ENCODE assay signal across 8 mouse cellular contexts in the genomic region with DNA sequence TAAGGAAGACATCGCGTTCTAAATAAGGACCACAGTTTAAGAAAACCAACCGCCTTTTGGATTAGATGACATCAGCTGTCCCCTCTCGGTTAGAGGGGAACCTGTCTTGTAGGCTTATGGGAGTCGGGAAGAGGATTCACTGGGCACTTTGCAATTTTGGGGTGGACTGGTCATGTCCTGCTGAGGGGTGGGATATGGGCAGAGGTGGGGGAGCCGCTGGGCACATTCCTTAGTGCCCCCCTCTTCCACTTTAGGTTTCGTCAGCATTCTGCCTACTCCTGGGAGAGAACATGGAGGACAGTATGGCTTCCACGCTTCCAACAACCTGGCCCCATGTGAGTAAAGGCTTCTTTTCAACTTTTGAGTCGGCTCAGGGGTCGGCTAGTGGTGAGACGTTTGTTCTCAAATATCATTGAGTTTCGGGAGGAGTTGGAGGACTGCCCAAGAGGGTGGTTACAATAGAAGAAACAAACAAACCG. TPM values are rescaled to one million over a fixed set of nuclear protein-coding genes. Genes with fewer than 3 reads are reported as not detected.
A peak's percentile ranks its signal among the peaks of the same experiment; 100 is the strongest.
DNase-seq lines count a peak whose midpoint lies in the region; ATAC-seq lines count a peak whose summit lies in the region.

No protein-coding gene starts in this region.

- no peaks in the 10 kb centered on the region for H3K27me3 ChIP-seq in embryonic facial prominence, embryonic 10.5 days (replicated peaks; ENCODE audit: low read depth, poor library complexity, severe bottlenecking)
- H3K27me3 ChIP-seq in limb, embryonic 11.5 days (ENCODE audit: control insufficient read depth, insufficient read depth, low read length) = no peaks in the 10 kb centered on the region
- no peaks in the 10 kb centered on the region for H3K27me3 ChIP-seq in midbrain, embryonic 11.5 days (ENCODE audit: control insufficient read depth, insufficient read depth, low read length)

- peak overlapping the region; percentile 41 for H3K4me2 ChIP-seq in limb, embryonic 11.5 days (ENCODE audit: low read depth, severe bottlenecking)
- peak overlapping the region; percentile 37 for H3K4me2 ChIP-seq in midbrain, embryonic 11.5 days

- H3K4me1 ChIP-seq in embryonic facial prominence, embryonic 10.5 days = no peaks in the 10 kb centered on the region
- no peaks in the 10 kb centered on the region for H3K4me1 ChIP-seq in limb, embryonic 11.5 days (ENCODE audit: control insufficient read depth, insufficient read depth, low read length)
- no peaks in the 10 kb centered on the region for H3K4me1 ChIP-seq in midbrain, embryonic 11.5 days (ENCODE audit: control insufficient read depth, insufficient read depth, low read length)

- WGBS in embryonic facial prominence, embryonic 10.5 days = 44% methylated on average over 13 of the region's 13 CpGs
- WGBS in limb, embryonic 11.5 days = 42% methylated on average over 13 of the region's 13 CpGs
- WGBS in midbrain, embryonic 11.5 days = 49% methylated on average over 13 of the region's 13 CpGs

- H3K4me3 ChIP-seq in embryonic facial prominence, embryonic 10.5 days = peak overlapping the region; percentile 66
- H3K4me3 ChIP-seq in limb, embryonic 11.5 days (ENCODE audit: low read depth, low read length) = peak overlapping the region; percentile 48
- peak overlapping the region; percentile 47 for H3K4me3 ChIP-seq in midbrain, embryonic 11.5 days (ENCODE audit: low read depth, low read length)

- H3K9me3 ChIP-seq in embryonic facial prominence, embryonic 10.5 days = peaks cover 54% of the 10 kb centered on the region
- peaks cover 8% of the 10 kb centered on the region; the same call in 1 of the 2 replicates for H3K9me3 ChIP-seq in limb, embryonic 11.5 days (ENCODE audit: control insufficient read depth, low read length)
- peaks cover 16% of the 10 kb centered on the region for H3K9me3 ChIP-seq in midbrain, embryonic 11.5 days (ENCODE audit: control insufficient read depth, low read length)

- peak overlapping the region; percentile 90 for H3K27ac ChIP-seq in embryonic facial prominence, embryonic 10.5 days (replicated peaks)
- H3K27ac ChIP-seq in limb, embryonic 11.5 days (replicated peaks; ENCODE audit: low read depth, low read length) = no peak overlapping the region
- H3K27ac ChIP-seq in midbrain, embryonic 11.5 days (ENCODE audit: low read depth, low read length) = no peak overlapping the region

- peak; percentile 41 for ATAC-seq in frontal cortex, adult (ENCODE audit: low TSS enrichment)
- ATAC-seq in CD4-positive, CD25-positive, alpha-beta regulatory T cell, adult 4 months = peak; percentile 28
- ATAC-seq in limb, embryonic 11.5 days (ENCODE audit: insufficient number of reproducible peaks, low FRiP score, low TSS enrichment, low read depth) = peak; percentile 53
- ATAC-seq in midbrain, embryonic 11.5 days (ENCODE audit: low FRiP score) = peak; percentile 62

- H3K9ac ChIP-seq in limb, embryonic 11.5 days (ENCODE audit: low read length) = peak overlapping the region; percentile 61
- H3K9ac ChIP-seq in midbrain, embryonic 11.5 days (ENCODE audit: low read length) = peak overlapping the region; percentile 64

- no peak for DNase-seq in frontal cortex, postnatal 25 days (ENCODE audit: low spot score in 2 of 2)
- DNase-seq in embryonic facial prominence, embryonic 10.5 days (ENCODE audit: low spot score) = no peak
- peak; percentile 47 for DNase-seq in heart, postnatal 4 days
- DNase-seq in limb, embryonic 11.5 days (ENCODE audit: low spot score) = no peak
- DNase-seq in midbrain, embryonic 11.5 days (ENCODE audit: low spot score, missing footprints) = no peak
- no peak for DNase-seq in embryo, embryonic 9.5 days (ENCODE audit: extremely low spot score)

- peaks cover 44% of the 10 kb centered on the region for H3K36me3 ChIP-seq in embryonic facial prominence, embryonic 10.5 days (replicated peaks)
- H3K36me3 ChIP-seq in limb, embryonic 11.5 days (ENCODE audit: control insufficient read depth, insufficient read depth, low read length) = peaks cover 17% of the 10 kb centered on the region; the same call in 1 of the 2 replicates
- peaks cover 31% of the 10 kb centered on the region for H3K36me3 ChIP-seq in midbrain, embryonic 11.5 days (ENCODE audit: control insufficient read depth, insufficient read depth, low read length)

RNA-seq across cellular contexts. Expression of a gene that starts 0.7 kb away (rescaled TPM):
- 100 to 1,000 TPM in 1 of 2 experiments, 10 to 100 TPM in 1; 91.9 to 118 TPM for polyA plus RNA-seq in CD4-positive, CD25-positive, alpha-beta regulatory T cell, adult 4 months (2017; shearing (Covaris generic))
- 31.6 and 33.0 TPM in 2 replicates for polyA plus RNA-seq in embryonic facial prominence, embryonic 10.5 days (2016; fragmentation: Nextera tagmentation; extraction: Ambion mirVana)
- 10 to 100 TPM; 21.5 to 22.4 TPM for total RNA-seq in heart, postnatal 4 days (2021)
- polyA plus RNA-seq in limb, embryonic 11.5 days (2014; fragmentation: Nextera tagmentation; extraction: Ambion mirVana) = 38.3 and 38.4 TPM in 2 replicates
- polyA plus RNA-seq in midbrain, embryonic 11.5 days (2014; fragmentation: Nextera tagmentation; extraction: Ambion mirVana) = 28.9 and 32.3 TPM in 2 replicates

RNA-seq across cellular contexts. Expression of a gene that starts 16.6 kb away (rescaled TPM):
- polyA plus RNA-seq in CD4-positive, CD25-positive, alpha-beta regulatory T cell, adult 4 months (2017; shearing (Covaris generic)) = 10 to 100 TPM; 20.0 to 22.4 TPM
- 16.1 and 20.4 TPM in 2 replicates for polyA plus RNA-seq in embryonic facial prominence, embryonic 10.5 days (2016; fragmentation: Nextera tagmentation; extraction: Ambion mirVana)
- total RNA-seq in heart, postnatal 4 days (2021) = 10 to 100 TPM in 1 of 2 experiments, 1 to 10 TPM in 1; 9.2 to 10.3 TPM
- 18.5 and 21.1 TPM in 2 replicates for polyA plus RNA-seq in limb, embryonic 11.5 days (2014; fragmentation: Nextera tagmentation; extraction: Ambion mirVana)
- polyA plus RNA-seq in midbrain, embryonic 11.5 days (2014; fragmentation: Nextera tagmentation; extraction: Ambion mirVana) = 19.5 and 19.8 TPM in 2 replicates

RNA-seq across cellular contexts. Expression of a gene that starts 31.8 kb away (rescaled TPM):
- polyA plus RNA-seq in CD4-positive, CD25-positive, alpha-beta regulatory T cell, adult 4 months (2017; shearing (Covaris generic)) = 1 to 10 TPM in 1 of 2 experiments, under 1 TPM in 1; 0.42 to 1.4 TPM
- polyA plus RNA-seq in embryonic facial prominence, embryonic 10.5 days (2016; fragmentation: Nextera tagmentation; extraction: Ambion mirVana) = 14.5 and 15.0 TPM in 2 replicates
- 1 to 10 TPM; 4.0 to 4.6 TPM for total RNA-seq in heart, postnatal 4 days (2021)
- polyA plus RNA-seq in limb, embryonic 11.5 days (2014; fragmentation: Nextera tagmentation; extraction: Ambion mirVana) = 11.6 and 17.7 TPM in 2 replicates
- polyA plus RNA-seq in midbrain, embryonic 11.5 days (2014; fragmentation: Nextera tagmentation; extraction: Ambion mirVana) = 11.7 and 12.8 TPM in 2 replicates

RNA-seq across cellular contexts. Expression of a gene that starts 45.7 kb away (rescaled TPM):
- polyA plus RNA-seq in CD4-positive, CD25-positive, alpha-beta regulatory T cell, adult 4 months (2017; shearing (Covaris generic)) = 1 to 10 TPM; 1.0 to 1.7 TPM
- 5.7 and 6.6 TPM in 2 replicates for polyA plus RNA-seq in embryonic facial prominence, embryonic 10.5 days (2016; fragmentation: Nextera tagmentation; extraction: Ambion mirVana)
- total RNA-seq in heart, postnatal 4 days (2021) = 1 to 10 TPM; 3.3 to 4.3 TPM
- polyA plus RNA-seq in limb, embryonic 11.5 days (2014; fragmentation: Nextera tagmentation; extraction: Ambion mirVana) = 6.3 and 7.7 TPM in 2 replicates
- polyA plus RNA-seq in midbrain, embryonic 11.5 days (2014; fragmentation: Nextera tagmentation; extraction: Ambion mirVana) = 5.3 and 6.3 TPM in 2 replicates
